Mouse (Mus musculus) retina, embryonic 14.5 days (tissue): ENCODE measurements at regions not wholly inside any gene's neighbourhood (a gene's known extent, or its start where the extent isn't known, plus 50 kb on each side); places are given as distances from the start of the nearest gene placed in this dataset.

Source experiments
- DNase-seq: peaks from one replicate; pipeline ENCODE4 v3.0.0-alpha.2; 2015; ENCODE audit warnings: low spot score

GRCm38 (mm10) chr13:34462808-34463511, 118.0 kb upstream of the Slc22a23 start:
- DNase-seq, result no peak

DNA sequence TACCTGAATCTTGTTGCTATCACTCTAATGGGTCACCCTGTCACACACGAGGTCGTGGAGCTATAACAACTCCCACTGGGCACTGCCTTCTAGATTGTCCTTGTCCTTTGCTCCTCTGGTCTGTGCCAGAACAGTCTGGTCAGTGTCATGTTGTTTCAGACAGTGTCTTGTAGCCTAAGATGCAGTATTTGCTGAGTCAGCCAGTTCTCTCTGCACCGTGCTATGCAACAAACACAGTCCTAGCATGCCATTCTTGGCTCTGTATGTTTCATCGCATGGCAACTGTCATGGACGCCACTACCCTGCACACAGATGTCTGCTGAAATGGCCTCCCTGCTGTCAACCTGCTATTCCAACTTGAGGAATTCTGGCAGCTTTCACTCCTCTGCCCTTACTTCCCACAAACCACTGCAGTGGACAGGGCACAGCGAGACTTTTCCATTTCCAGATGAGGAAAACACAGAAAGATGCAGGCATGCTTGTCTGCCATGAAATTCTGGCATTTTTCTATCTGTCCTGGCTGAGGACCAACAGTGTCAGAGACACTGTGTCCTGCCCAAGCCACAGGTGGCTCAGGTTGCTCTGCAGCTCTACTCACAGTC, 117.3 kb upstream of the Slc22a23 start:
- no peak for DNase-seq

DNA sequence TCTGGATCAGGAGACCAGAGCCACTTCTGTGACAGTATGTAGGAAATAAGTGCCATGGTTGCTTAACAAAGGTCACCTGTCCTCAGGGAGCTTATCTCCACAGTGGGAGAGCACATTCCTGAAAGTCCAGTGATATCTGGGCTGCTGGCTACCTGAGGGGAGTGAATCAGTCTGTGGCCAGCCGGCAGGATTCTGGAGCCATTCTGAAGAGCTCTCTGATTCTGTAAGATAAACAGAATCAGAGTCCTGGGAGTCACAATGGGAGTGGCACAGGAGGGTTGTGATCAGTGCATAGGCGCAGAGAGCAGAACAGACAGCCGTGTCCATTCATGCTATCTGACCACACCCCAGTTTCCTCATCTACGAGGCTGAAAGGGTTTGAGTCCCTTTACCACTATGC, 116.0 kb upstream of the Slc22a23 start:
- DNase-seq, result no peak

DNA sequence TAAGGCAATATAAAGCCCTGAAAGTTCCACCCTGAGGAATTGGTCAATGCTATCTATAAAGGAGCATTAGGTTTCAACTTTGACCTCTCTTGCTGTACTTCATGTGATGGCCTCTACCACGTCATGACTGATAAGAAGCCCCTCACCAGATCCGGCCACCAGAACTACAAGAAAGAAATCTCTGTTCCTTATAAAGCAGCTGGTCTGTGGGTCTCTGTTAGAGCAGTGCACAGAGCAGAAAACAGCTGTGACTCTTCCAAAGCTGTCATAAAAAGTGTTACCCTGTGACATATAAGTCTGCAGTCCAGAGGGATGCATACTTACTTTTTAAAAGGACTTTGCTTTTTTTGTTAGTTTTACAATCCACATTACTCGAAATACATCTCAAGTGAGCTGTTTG, 111.1 kb upstream of the Slc22a23 start:
- DNase-seq, result no peak

- DNase-seq, result no peak
Measured at GRCm38 (mm10) chr13:34446806-34447205, 101.8 kb upstream of the Slc22a23 start.

- DNase-seq, result no peak
Measured at GRCm38 (mm10) chr13:34446327-34446726, 101.3 kb upstream of the Slc22a23 start.

- no peak for DNase-seq
Measured at GRCm38 (mm10) chr13:34441347-34441746, 96.4 kb upstream of the Slc22a23 start.

DNA sequence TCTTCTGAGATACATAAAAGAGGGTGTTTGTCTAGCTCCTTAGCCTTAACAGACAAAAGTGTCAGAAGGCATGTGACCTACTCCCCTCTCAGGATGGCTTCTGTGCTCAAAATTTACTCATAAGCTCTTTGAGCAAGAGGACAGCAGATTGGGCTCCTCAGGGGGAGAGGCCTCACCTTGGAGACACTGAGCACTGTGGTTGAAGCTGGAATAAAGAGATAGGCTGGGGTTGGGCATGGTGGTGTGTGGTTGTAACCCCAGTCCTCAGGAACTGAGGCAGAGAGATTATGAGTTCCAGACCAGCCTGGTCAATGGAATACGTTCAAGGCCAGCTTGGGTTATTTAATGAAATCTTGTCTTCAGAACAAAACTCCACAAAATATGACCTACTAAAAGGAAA, 82.5 kb upstream of the Slc22a23 start:
- no peak for DNase-seq

DNA sequence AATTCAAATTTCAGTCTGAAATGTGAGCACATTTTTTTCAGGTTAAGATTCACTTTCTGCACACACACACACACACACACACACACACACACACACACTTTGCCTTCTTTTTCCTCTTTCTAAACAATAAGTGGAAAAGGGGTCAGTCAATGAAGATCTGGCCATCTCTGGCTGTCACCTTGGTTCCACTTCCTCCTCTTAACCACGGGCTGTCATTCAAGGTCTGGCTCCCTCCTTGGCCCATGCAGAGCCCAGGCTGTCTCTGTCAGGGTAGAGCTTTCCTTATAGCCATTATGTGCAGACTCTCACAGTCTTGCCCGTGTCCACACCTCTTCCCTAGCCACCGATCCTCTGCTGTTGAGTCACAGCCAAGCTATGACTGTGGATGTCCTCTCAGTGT, 79.9 kb upstream of the Slc22a23 start:
- DNase-seq, result no peak

GRCm38 (mm10) chr13:34421644-34422043, 76.7 kb upstream of the Slc22a23 start:
- no peak for DNase-seq

DNA sequence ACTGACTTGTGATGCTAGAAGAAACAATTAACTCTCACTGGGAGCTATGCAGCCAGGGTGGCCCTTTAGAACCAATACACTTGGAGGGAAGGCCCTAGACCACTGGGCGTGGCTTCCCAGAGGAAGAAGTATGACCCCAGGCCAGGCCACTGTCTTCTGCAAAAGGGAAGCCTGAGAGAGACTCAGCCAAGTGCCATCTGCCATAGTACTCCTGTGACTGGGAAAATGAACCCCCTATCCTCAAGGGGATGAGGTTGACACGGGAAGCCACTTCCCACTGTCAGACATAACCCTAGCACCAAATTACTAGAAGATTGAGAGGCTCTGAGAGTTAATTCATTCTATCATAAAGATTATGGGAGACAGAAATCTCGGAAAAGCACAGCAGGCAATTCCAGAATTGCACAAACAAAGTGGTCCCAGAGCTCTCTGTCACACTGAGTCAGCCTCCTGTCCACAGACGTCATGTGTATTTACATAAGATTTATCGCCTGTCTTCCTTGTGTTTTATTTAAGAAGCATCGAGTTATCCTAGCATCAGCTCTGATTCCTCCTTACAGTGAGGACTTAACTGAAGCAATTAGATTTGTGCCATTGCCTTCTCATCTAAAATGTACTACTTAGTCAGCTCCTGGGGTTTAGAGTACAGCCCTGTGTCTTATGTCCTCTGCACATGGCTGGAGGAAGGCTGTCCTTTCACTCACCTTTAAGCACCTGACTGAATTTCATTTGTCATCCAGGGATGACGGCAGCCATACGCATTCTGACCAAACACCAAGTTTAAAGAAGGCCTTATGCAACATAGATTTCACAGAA, 75.6 kb upstream of the Slc22a23 start:
- DNase-seq, result no peak

DNA sequence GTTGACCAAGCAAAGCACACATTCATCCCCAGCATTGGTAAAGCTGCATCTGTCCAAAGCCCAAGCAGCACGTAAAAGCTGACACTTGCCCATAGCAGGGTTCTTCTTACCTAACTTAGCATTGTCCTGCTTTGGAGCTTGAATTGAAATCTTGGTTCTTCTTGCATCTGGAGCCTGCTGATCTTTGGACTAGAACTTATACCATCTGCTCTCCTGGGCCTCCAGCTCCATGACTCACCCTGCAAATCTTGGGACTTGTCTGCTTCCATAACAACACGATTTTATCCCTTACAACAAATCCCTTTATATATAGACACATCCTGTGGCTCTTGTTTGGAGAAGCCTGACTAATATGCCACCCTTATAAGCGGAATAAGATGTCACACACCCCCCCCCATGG, 74.1 kb upstream of the Slc22a23 start:
- DNase-seq, result no peak

DNA sequence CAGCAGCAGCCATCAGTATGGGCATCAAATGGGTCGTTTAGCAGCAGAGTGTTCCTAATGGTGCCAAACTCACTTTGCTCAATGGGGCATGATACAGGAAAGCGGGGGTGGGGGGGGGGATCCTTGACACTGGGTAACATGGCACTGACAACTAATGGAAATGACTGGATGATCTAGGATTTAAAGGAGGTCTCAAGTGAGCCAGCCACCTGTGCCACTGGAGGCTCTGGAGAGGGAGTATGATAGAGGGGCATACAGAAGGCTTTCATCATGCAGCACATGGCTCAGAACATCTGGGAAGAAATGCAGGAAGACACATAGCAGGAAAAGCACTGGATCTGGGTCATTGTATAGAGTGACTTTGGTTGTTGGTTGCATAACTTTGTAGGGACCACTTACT, 71.6 kb upstream of the Slc22a23 start:
- DNase-seq, result peak; percentile 38

DNA sequence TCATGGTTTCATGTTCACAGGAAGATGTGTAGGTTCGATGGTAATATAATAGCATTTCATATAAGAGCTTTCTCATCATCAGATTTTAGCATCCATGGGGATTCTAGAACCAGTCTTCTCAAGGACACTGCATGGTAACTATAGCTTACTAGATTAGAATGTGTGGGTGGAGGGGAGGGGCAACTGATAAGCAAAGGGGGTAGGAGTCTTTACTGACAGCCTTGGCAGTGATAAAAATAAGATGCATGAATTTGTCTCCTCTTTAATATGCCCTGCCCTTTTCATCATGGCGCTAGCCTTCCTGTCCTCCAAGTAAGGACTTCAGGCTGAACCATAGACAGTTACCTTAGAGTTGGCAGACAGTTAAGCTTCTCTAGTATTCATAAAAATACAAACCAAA, 69.6 kb upstream of the Slc22a23 start:
- DNase-seq, result no peak

DNA sequence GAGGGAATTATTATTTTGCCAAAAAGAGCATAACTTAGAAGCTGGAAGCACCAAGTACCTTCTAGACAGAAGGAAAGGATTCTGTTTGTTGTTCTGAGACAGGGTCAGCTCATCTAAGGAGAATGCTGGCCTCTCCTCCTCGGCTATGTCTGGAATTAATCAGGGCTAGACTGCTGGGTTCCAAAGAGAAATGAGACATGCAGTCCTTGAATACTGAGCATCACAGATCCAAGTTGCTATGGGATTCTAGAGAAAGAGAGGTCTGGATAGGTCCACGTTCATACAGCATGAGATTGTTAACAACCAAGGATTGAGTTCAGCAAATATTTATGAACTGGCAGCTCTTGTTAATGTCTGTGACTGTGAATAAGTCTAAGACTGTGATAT, 63.7 kb upstream of the Slc22a23 start:
- no peak for DNase-seq

- no peak for DNase-seq
Measured at GRCm38 (mm10) chr13:34408007-34408668, 63.2 kb upstream of the Slc22a23 start.

GRCm38 (mm10) chr13:34406291-34406690, 61.3 kb upstream of the Slc22a23 start:
- DNase-seq, result no peak

GRCm38 (mm10) chr13:34402631-34403030, 57.6 kb upstream of the Slc22a23 start:
- no peak for DNase-seq

DNA sequence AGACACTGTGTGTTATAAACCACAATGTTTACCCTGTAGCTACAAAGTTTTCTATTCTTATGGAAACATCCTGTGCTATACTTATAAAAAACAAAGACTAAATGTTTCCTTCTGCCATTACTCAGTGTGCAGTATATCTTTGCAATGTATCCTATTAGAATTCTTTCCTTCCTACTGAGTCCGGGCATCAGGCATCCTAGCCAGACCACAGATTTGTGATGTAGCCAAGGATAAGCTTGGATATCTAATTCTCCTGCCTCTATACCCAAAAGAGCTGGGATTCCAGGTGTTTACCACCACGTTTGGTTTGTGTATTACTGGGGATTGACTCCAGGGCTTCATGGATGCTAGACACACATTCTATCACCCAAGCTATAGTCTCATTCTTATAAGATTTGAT, 56.0 kb upstream of the Slc22a23 start:
- no peak for DNase-seq

DNA sequence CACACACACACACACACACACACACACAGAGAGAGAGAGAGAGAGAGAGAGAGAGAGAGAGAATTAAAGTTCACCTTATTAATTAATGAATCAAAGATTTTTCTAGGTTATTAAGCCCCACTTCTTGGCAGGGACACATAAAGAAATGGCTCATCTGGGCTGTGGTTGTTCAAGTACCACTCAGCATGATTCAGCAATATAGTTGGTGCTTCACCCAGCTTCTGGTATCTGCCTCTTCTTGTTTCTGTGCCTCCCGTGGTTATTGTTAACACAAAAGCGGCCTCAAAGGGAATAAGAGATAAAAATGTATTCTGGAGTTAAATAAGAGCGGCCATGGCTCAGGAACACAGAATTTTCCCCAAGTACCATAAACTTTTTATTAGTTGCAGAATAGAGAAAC, 53.9 kb upstream of the Slc22a23 start:
- DNase-seq, result no peak

DNA sequence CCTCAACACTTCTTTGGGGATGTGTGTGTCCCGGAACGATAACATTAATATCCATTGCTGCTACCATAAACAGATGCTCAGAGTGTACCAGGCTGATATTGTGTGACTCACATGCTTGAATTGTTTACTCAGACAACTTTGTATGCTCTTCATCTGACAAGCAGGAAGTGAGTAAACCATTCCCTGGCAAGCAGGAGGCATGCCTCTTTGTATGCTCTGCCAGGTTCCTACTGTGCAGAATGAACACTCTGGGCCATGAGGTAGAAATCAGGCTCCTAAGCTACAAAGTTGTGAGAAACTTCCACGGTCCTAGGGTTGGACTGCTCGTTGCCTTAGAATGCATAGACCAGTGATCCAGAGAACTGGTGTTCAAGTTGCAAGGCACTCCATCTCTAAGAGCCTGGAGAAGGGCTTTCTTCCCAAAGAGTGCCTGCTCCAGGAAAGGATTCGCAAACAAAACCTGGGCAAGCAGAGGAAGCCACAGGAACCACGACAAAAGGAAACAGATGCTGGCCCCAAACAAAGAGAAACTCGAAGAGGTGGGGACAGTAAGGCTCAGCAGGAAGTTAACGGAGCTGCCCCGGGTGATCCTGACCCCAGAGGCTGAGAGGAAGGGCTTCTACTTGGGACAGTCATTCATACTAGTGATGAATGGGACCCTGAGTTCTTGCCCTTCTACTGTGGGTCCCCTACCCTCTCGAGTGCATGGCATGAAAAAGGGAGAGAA, 53.2 kb upstream of the Slc22a23 start:
- DNase-seq, result no peak

DNA sequence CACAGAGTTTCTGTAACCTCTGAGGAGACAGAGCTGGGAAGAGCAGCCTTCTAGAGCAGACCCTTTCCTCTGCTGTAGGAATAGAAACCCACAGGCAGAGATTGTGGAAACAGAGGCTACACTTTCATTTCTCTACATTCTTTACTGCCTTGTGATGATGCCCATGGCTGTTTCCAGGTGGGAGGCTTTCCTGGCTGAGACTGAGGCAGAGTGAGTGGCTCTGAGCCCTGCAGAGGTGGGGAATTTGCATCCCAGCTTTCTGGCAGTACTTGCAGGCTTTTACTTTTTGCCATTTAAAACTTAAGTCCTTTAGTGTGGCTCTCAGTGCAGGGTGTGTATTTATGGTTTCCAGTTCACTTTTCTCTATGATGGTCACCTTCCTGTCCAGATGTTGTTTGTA, 50.5 kb upstream of the Slc22a23 start:
- no peak for DNase-seq
